Mouse (Mus musculus) c-Kit-negative CD71-positive TER-119-positive erythroid progenitor cells, embryonic 14.5 days (primary cell): Measurements from ENCODE around the gene Foxd4.

Experiments used
- DNase-seq: peaks from one replicate; pipeline ENCODE4 v3.0.0-alpha.2; 2013; ENCODE audit warnings: low read depth, low spot score

Foxd4 gene

GRCm38 (mm10) chr19:24900581-24901220 is at the start of gene Foxd4:
Gene Foxd4, minus strand, starts transcription at chr19:24901197.
- no peak for DNase-seq

- no peak for DNase-seq
Observed at GRCm38 (mm10) chr19:24945521-24946262, 44.7 kb upstream of the Foxd4 start.

DNA sequence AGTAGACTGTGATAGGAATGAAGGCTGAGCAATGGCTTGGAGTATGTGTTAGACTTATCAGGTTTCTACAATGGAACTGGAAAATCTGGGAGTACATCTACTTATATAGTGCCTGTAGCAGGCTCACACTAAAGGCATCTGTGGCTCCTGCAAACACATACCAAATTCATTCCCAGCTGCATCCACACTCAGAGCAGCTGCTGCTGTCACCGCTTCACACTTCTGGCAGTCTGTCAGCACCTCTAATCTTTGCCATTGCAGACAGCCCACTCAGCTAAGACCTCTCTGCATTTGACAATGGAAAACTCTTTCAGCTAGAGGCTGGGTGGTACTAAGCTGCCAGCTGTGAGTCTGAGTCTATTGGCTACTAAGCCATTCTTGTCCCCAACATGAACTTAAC is 36.1 kb upstream of the Foxd4 start:
- DNase-seq: no peak

DNA sequence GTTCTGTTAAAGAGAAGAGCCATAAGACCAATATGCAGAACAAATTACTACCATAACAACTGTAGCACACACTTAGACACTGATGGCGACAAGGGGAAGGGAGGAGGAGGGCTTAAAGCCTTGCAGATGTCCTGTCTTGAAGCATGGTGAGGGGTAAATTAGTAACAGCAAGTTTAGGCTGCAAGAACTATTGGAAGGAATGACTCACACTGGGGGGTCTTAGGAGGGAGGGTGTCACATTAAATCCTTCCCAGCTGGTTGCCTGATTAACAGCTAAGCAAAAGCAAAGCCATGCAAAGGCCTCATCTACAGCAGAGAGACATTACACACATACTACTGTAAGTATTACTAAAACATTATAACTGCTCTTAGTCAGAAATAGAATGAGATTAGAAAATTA is 28.0 kb upstream of the Foxd4 start:
- DNase-seq: no peak

DNA sequence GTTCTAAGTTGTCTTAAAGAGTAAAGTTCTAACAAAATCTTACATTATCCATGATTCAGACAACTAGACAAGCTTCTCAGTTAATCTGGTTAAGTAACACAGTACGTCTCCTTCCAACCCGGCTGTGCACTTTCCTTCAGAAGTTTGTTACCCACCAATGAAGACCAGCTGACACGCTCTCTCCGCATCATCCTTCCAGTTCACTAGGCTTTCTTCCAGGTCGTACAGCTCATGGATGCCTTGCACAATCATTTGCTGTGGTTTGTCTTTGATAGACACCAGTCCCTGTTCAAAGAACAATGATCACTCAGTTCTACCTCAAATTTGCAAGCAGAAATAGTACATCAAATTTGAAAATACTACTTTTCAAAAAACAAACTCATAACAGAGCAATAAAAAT is 19.9 kb upstream of the Foxd4 start:
- no peak for DNase-seq

GRCm38 (mm10) chr19:24908385-24909155 is 7.6 kb upstream of the Foxd4 start:
- no peak for DNase-seq

- no peak for DNase-seq
Observed at GRCm38 (mm10) chr19:24907655-24908054, 6.7 kb upstream of the Foxd4 start.

- DNase-seq: no peak
Observed at GRCm38 (mm10) chr19:24902821-24903220, 1.8 kb upstream of the Foxd4 start.

- DNase-seq: no peak
Observed at GRCm38 (mm10) chr19:24902256-24902655, 1.3 kb upstream of the Foxd4 start.

- DNase-seq: no peak
Observed at GRCm38 (mm10) chr19:24901666-24902065, 669 bp upstream of the Foxd4 start.

DNA sequence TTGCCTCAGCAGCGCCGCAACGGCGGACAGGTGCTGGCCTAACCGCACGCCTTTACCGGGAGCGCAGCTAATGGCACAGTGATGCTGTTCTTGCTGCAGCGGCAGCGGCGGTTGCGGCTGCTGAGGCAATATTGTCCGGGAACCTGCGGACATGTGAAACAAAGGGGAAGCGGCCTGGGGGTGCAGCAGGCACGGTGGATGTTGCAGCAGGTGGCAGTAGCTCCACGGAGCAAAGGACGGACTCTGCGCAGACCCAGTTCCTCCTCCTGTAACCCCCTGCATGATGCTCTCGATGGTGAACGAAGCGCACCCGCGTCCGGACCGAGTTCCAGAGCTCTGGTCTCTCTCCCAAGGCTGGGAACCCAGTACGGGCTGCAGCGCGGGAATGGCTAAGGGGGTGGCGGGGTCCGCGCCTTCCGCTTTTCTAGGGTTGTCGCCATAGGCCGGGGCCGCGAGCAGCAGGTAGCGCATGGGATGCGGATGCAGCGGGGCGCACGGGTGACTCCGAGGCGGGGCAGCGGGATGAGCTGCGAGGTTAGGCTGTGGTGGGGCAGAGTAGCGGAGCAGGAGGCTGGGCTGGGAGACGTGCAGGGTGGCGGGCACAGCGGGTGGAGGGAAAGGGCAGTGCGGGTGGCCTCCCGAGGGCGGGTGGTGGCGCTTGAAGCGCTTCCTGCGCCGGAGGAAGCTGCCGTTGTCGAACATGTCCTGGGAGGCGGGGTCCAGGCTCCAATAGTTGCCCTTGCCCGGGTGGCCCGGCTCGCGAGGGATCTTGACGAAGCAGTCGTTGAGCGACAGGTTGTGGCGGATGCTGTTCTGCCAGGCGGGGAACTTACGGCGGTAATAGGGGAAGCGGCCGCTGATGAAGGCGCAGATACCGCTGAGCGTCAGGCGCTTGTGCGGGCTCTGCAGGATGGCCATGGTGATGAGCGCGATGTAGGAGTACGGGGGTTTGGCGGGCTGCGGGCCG is 1.1 kb downstream of the Foxd4 start:
- no peak for DNase-seq

- no peak for DNase-seq
Observed at GRCm38 (mm10) chr19:24898737-24899577, 2.0 kb downstream of the Foxd4 start.

- DNase-seq: no peak
Observed at GRCm38 (mm10) chr19:24897896-24898736, 2.9 kb downstream of the Foxd4 start.

GRCm38 (mm10) chr19:24897006-24897895 is 3.7 kb downstream of the Foxd4 start:
- no peak for DNase-seq

DNA sequence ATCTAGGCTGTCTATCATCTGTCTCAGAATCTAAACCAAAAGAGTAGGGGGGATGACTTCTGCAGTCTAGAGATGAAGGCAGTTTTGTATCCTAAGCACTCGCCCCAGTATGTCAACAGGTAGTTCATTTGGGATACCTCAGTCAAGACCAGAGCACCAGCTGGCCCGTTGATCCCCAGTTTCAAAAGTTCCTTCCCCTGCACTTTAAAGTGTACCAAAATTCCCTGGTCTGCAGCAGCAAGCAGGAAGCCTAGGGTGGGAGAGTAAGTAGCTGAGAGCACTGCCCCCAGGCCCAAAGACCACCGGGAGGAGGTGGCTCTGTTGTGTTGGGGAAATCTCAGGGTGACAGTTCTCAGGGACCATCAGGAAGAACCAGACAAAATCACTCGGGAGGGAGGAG is 4.5 kb downstream of the Foxd4 start:
- no peak for DNase-seq

DNA sequence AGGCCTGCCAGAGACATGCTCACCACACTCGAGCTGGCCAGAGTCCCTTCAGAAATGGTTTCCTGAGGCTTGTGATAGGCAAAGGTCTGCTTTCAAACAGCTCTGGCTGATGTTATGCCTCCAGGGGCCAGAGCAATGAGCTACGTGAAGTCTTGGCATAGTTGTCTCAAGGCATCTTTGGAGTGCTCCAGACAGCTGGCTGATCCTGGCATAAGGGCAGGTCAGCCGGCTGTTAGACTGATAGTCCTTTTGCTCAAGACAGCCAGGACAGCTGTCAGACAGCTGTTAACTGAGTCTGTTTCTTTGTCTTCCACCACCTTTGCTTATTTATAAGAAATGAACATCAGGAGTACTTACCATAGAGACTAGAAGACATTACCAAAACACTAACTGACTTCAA is 14.1 kb downstream of the Foxd4 start:
- DNase-seq: no peak

GRCm38 (mm10) chr19:24885504-24885903 is 15.5 kb downstream of the Foxd4 start:
- DNase-seq: peak; percentile 5

DNA sequence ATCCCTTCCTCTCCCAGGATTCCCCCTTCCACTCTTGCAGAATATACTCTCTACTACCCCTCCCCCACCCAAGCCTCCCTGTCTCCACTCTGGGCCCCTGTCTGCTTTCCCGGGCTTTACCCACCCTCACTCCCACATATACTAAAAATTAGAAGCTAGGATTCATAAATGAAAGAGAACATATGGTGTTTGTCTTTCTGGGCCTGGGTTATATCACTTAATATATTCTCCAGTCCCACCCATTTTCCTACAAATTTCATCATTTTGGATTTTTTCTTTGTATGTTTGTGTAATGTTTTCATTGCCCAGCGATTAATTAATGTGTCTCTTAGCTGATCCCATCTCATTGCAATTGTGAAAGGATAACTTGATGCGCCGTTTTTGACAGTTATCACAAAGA is 19.8 kb downstream of the Foxd4 start:
- DNase-seq: no peak
